Mouse (Mus musculus) adrenal gland, postnatal 14 days (tissue): Measurements from ENCODE around the gene Nans. TPM values are rescaled to one million over a fixed set of nuclear protein-coding genes. Genes with fewer than 3 reads are reported as not detected.

Experiments
- DNase-seq: peaks from one replicate; pipeline ENCODE4 v3.0.0; 2021; ENCODE audit warnings: mixed read lengths
- total RNA-seq: library from RNA; stranded (reverse); gene quantifications from 2 replicates; pipeline ENCODE4 v1.2.3, GENCODE M21; 2021

Nans gene
- total RNA-seq, 1 experiment from 2014 or later = 31.5 TPM

DNA sequence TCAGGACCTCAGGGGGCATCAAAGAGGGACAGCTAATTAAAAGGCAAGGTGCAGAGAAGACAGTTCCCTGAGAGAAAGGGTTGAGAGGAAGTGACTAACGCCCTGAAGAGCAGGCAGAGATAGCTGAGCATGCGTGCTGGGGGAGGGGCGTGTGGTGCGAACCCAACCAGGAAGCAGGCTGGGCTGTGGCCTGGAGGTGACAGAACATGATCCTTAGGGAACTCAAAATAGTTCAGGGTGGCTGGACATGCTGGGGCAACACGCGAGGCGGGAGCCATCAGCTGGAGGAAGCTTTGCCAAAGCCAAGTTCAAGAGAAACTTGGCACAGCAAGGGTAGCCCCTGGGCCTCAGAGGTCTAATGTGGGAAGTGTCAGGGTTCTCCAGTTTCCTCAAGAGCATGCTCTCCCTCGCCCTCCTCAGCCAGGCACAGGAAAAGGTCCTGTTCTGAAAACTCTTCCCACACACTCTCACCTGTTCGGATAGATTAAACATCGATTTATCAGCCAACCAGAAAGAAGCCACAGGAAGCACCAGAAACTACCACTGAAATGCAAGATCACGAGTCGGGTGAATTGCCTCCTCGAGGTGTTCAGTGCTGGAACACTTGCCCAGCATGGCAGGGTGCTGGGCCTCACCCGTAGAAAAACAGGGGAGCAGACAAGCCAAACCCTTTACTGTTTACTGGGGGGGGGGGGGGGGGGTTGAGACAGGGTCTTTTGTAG lies 3.2 kb upstream of the Nans start:
- DNase-seq = peak; percentile 89

DNA sequence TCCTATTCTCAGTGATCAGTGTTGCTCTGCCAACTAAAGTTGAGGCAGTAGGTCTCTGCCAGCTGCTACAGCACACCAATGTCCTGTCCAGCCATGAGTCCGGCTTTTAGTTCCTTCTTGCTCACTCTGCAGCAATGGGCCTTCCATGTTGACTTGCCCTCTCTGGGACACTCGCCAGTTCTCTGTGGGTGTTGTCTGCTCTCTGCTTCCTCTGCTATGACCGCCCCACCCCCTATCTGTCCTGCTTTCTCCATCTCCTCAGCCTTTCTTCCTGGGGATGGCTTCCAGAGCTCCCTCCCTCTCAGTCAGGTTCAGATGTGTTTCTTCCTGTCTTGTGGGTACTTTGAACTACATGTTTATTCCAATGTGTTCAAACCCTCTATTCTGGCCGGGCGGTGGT lies 1.7 kb upstream of the Nans start:
- peak; percentile 63 for DNase-seq

DNA sequence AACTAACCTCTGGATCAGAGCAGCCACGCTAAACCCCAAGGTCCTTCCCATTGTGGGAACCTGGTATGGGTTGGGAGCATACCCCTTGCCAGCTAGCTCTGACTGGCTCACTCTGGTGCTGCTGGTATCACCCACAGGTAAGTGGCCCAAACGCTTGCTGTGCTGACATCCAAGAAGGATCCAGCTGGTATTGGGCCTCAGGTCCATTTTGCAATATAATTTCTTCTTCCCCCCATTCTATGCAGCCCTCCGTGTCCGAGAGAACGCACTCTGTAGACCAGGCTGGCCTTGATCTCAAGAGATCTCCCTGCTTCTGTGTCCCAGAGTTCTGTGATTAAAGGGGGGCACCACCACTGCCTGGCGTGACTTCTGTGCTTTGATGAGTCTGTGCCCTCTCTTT lies 4.0 kb downstream of the Nans start:
- DNase-seq = no peak

DNA sequence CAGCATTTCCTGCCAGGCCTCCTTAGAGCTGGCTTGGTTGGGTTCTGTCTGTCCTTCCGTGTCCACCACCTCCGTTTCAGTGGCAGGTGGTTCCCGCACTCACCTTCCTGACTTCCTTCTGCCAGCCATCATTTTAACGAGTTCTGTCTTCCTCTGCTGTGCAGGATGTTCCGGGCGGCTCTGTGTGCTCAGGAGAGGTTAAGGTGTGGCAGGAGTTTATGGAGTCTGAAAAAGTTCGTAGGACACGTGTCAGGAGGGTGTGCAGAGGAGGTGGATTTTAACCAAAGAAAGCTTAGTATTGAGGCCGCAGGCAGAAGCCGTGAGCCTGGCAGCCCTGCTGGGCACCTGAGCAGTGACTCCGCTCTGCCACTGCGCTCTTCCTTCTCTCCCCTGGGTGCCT lies 6.5 kb downstream of the Nans start:
- DNase-seq = no peak

DNA sequence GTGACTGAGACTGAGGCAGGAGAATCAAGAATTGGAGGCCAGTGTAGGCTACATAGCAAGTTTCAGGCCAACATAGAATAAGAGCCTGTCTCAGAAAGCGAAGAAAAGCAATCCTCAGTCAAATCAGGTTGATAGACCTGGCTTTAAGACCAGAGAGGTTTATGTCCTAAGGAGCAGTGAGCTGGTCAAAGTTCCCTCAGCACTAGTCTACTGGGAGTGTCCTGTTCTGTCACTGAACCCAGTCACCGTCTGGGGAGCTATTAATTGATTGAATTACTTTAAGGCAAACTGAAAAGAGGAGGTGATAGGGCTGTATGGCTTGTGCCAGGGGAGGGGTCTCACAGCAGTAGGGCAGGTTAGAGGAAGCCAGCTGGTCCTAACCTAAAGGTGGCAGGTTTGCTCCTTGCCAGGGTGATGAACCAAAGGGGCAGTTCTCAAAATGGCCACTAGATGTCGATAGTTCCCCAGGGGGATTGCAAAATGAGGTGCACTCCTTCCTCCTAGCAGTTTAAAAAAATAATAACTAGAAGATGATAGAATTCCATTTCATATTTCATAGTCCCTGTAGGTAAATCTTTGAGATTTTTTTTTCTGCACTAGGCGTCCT lies 8.3 kb downstream of the Nans start:
- DNase-seq = peak; percentile 86

DNA sequence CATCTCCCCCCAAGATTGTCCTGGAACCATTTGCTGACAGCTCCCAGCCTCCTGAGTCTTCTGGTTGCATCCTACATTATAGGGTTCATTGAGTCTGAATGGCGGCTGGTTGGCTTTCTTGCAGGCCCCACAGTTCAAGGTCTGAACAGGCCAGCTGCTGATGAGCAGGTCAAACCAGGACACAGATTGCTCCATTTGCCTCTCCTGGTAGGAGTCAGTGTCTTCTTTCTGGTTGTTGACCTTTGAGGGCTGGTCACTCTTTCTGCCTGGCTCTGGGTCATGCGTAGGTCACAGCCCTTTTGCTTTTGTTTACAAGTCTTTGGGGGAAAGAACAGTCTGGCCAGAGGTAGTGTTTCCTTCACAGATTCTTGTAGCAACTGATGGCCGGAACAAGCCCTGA lies 9.5 kb downstream of the Nans start:
- no peak for DNase-seq

DNA sequence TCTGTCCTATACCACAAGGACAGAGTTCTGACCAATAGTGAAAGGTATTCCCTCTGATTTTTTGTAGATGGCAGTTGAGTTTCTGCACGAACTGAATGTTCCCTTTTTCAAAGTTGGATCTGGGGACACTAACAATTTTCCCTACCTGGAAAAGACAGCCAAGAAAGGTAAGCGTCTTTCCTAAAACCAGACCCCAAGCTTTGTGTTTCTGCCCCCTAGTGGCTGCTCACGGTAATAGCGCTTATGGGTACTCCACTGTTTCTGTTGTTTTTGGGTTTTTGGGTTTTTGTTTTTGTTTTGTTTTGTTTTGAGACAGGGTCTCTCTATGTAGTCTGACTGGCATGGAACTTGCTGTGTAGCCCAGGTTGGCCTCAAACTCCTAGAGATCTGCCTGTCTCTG lies 9.9 kb downstream of the Nans start:
- DNase-seq = peak; percentile 66

DNA sequence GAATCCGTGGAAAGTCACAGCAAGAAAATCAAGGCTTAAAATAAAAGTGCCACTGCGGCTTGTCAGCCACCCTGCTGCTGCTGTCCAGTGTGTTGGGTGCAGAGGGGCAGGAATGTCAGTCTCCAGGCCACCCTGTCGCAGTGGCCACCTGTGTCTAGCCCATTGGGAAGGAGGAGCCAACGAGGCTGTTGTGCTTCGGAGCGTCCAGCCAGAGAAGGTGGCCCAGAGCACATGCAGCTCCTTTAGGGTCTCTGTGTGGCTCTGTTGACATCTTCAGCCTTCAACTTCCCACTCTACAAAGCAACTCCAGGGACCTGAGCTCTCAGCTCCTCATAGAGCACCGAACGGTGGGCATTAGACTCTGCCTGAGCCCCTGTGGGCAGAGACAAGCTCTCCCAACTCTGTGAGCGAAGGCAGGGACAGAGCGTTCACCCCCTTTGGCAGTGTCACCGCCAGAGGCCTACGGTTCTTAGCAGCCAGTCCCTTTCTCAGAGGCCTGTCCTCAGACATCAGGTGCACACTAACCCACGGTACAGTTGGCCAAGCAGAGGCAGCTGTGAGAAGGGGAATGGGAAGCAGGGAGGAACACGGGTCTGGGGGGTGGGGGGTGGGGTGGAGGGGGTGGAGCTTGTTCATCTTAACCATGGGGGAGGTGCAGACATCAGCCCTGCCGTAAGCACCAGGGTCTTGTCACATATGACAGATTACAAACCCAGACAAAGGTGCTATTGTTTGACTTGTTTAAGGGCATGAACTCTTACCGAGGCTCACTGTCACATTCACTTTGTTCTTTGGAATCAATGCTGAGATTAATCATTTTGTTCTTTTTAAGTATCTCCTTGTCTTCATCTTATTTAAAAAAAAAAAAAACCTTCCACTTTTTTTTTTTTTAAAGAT lies 13.8 kb downstream of the Nans start:
- no peak for DNase-seq

DNA sequence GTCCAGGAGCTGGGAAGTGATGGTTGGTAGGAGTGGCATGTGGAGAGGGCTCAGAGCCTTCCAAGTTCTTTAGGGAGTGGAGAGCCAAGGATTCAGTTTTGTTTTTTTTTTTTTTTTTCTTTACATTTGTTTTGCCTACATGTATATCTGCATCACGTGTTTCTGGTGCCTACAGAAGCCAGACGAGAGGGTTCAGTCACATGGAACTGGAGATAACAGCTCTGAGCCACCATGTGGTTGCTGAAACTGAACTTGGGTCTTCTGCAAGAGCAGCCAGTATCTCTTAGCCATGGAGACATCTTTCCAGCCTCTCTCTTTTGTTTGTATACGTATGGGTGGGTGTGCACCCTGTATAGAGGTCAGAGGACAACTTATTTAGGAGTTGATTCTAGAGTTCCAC lies 14.8 kb downstream of the Nans start:
- no peak for DNase-seq

DNA sequence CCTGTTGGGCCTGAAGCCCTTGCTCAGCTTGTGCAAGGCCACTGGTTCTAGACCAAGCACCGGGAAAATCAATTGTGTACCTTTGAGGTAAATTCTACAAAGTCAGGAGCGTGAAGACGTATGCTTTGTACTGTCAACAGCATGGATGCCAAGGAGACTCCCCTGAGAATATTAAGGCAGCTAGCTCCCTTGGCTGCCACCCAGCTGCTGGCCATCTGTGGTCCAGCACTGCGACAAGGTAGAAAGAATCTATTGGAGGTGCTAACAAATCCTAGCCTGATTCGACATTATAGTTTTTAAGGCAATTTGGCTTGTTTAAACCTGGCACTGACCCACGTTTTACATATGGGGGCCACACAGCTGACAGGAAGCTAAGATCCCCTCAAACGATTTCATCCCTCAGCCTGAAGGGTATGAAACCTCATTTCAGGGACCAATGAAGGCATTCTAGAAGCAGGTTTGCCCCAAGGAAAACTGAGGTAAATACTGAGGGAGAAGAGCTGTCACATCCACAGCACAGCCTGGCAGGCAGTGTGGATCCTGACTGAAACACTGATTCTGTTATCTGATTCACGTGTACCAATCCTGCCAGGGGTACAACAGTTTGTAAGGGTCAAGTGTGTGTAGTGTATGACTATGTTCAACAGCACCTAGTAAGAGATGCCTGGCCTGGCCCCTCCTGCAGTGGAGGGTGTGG lies 16.5 kb downstream of the Nans start:
- DNase-seq = no peak

DNA sequence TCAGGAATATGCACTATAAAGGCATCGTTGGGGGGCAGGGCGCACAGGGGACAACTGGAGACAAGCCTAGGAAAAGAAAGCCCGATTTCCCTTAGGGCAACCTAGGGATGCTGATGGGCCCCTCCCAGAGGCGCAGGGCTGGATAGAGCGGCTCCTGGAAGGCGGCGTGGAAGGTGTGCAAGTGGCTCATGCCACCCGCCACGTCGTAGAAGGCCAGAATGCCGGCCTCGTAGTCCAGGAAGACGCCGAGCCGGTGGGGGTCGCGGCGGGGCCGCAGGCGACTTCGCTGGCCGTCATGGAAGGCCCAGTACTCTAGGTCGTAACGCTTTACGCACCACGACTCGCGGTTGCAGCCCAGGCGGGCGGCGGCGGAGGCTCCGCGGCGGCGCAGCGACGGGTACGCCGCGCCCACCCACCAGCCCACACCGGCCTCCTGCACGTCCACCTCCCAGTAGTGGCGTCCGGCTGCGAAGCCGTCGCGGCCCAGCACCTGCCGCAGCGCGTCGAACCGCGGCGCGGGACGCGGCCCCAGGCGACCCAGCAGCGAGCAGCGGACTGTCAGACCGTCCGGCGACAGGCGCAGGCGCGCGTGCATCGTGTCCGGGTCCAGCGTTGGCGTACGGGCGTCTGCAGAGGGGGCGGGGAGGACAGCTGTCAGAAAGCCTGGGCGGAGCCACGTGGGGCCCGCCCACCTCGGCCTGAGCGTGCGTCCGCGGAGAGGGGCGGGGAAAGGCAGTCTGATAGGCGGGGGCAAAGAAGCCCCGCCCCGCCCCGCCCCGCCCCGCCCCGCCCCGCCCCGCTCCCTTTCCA lies 18.0 kb downstream of the Nans start:
- DNase-seq = peak; percentile 99

DNA sequence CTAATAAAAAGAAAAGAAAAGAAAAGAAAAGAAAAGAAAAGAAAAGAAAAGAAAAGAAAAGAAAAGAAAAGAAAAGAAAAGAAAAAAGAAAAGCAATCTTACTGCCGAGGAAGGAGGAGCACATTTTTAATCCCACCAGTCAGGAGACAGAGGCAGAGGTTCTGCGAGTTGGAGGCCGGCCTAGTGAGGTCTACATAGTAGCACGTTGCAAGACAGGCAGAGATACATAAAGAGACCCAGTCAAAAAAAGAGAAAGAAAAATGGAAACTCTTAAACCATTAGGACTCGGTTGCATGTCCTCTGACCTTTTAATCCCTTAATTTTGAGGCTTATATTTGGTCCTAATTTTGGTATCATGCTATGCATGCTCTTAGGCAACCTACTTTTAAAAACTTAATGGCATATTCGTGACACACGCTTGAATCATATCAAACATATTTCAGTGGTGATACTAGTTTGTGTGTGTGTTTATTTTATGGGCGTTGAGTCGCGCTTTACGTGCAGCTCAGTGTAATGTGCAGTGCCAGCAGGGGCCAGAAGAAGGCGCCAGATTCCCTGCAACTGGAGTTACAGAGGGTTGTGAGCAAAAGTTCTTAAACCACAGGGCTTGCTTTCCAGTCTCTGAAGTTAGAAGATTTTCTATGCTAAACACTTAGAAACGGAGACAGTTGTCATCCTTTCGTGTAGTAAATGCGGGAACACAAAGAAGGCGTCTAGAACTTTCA lies 18.9 kb downstream of the Nans start:
- peak; percentile 93 for DNase-seq

DNA sequence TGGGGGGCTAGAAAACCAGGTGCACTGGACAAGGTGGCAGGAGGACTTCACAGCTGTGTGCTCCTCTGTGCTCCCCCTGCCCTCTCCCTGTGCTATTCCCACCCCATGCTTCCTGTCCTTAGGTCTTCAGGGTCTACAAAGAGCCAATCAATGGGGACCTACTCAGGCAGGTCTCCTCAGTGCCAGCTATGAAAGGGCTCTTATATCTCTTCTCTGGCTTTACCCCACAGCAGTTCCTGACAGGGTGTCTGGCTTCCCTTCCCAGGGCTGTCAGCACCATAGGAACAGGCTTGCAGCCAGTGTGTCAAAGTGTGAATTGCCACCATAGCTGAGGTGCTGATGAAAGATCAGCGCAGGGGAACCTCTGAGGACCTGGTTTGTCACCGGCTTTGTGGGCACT lies 31.4 kb downstream of the Nans start:
- DNase-seq = no peak

DNA sequence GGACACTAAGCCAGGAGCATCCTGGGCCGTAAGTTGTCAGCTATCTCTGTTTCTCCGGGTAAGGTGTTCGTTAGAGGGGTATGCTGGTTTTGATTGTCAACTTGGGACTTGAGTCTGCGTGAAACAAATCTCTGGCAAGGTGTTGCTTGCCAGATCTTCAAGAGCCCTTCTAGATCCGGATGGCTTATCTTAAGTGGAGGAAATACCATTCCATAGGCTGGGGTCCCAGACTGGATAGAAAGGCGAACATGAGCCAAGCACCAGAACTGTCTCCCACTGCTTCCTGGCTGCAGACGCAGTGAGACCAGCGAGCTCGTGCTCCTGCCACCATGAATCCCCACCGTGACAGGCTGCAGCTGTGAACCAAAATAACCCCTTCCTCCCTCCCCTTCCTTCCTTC lies 32.4 kb downstream of the Nans start:
- no peak for DNase-seq

DNA sequence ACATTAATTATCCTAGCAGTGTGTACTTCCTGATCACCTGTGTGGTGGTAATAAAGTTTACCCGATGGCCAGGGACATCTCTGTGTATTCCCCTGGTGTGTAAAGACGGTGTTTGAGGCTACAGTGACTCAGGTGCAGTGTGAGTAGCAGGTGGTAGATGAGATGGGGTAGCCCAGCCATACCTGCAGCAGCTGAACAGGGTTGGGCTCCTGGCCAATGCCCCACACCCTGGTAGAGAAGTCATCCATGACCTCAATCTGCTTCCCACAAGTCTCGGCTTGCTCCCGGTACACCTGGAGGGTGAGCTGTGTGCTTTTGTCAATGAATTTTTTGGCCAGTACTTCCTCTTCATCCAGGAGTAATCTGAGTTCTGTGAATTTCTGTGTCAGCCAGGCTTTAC lies 34.3 kb downstream of the Nans start:
- DNase-seq = no peak

DNA sequence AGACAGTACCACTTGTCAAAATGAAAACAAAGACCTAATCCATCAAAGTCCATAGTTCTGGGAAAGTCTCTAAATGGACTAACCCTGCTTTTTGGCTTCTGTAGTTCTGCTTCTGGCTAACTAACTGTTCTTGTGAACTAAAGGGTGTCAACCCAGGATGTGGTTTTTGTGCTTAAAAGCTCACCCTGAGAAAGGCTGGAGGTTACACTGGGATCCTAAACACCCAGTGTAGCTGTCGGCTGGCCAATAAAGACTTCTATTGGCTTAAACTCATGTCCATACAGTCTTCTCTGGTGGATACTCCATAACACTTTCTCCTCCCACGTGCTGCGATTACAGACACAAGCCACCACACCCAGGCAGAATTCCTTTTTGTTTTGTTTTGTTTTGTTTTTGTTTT lies 37.2 kb downstream of the Nans start:
- DNase-seq = no peak

DNA sequence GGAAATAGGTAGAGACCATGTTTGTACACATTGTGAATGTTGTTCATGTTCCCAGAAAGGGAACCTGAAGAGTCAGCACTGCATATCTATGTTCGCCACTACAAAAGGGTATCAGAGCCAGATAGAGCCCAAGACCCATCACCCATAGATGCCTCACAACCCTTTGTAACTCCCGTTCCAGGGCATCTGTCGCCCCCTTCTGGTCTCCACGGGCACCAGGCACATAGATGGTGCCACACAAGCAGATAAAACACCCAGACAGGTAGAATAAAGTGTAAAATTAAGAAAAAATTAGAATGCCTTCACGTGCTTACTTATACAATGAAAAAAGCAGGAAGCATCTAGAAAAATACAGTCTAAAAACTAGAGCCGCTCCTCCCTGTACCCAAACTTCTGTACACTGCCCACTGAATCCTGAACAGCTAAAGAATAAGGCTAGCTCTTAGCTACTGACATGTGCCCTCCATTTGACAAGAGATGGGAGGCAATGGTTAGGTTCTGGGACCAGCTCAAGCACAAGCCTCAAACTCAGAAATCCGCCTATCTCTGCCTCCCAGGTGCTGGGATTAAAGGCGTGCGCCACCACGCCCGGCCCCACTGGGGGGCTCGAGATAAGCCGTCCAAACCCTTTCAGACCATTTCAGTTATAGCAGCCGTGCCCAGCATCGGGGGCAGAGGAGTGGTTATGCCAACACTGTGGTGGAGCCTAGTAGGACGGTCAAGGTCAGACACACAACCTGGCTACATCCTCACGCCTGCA lies 37.9 kb downstream of the Nans start:
- peak; percentile 36 for DNase-seq

DNA sequence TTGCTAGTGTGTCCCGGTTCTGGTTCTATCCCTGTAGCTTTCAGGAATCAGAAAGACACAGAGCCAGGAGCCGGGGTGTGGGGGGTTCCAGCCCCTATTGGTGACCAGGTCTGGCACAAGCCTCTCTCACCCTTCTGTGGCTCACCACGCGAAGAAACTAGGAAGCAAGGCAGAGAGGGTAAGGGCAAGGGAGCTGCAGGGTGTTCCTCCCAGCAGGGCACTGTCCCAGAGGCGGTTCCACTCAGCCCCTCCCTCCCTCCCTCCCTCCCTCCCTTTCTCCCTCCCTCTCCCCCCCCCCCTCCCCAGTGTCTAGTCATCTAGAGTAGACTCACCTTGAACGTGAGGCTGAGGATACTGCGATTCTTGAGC lies 38.5 kb downstream of the Nans start:
- peak; percentile 44 for DNase-seq

DNA sequence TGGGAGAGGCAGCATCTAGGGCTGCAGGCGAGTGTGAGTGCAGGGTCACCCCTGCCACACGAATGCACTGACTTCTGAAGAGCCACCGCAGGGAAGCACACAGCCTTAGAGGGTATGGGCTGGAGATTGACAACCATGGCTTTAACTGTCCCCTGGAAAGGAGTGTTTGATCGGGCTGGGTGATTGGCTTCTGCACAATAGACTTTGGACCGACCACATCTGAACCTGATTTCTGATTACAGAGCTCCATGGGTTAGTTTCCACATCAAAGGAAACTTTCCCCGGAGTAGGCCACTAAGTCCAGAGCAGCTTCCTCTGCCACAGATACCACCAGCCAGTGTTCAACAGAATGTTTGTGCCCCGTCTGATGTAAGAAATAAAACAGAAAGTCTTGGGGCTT lies 40.7 kb downstream of the Nans start:
- no peak for DNase-seq

DNA sequence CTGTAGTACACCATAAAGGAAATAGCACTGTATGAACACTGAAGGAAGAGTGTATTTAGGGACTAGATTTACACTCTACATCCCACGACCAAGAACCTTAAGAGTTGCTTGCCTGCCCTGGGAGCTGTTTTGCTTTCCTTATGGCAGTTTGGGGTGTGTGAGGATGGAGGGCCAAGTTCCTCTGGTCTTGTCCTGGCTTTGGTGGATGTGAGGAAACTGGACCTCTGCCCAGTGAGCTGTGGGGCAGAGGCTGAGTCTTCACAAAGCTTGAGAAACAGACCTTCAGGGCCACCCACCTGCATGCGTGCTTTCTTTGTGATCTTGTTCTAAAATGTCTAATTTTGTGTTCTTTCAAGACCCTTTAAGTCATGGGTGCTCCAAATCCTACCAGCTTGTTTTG lies 43.5 kb downstream of the Nans start:
- no peak for DNase-seq
